8 mouse cellular contexts compared by ENCODE assay signal in the genomic region with DNA sequence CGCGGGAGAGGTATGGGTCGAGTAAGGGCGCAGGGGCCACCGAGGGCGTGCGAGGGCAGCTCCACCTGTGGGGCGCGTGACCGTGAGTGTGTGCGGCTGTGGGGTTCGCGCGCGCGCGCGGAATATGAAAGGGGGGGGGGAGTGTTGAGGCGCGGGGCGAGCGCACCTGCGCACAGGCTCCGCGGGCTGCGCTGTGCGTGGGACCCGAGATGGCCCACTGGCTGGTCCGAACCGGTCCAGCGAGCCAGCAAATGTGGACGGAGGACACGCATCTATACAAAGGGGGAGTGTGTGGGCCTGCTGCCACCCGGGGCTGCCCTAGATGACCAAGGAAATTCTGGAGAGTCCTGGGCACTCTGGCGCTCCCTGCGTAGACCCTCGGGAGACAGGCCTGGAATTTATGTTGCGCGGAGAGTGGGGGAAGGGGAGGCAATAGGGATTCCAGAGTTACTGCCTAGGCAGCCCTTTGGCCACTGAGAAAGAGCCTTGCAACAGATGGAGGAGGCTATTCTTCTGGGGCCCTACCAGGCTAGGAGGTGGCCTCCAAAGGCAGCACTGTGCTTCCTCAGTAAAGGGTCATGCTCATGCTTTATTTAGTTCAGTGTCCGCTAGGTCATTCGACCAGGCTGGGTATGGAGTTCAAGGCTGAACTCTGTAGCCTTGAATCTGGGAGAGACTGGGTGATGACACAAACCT. TPM values are rescaled to one million over a fixed set of nuclear protein-coding genes. Genes with fewer than 3 reads are reported as not detected.
DNase-seq lines count a peak whose midpoint lies in the region; ATAC-seq and TF ChIP-seq lines count a peak whose summit lies in the region.

No protein-coding gene starts in this region.

- 2% methylated on average over 40 of the region's 41 CpGs for WGBS in embryonic facial prominence, embryonic 12.5 days
- under 1% methylated on average over 37 of the region's 41 CpGs for WGBS in heart, postnatal 0 days

- TF ChIP-seq EP300 in heart, postnatal 0 days (IDR thresholded peaks at IDR 0.05; ENCODE audit: low read depth), result peak; percentile 44; the same call in 1 of the 2 replicates

- H3K4me2 ChIP-seq in embryonic facial prominence, embryonic 12.5 days (replicated peaks), result peak overlapping the region; percentile 72
- peak overlapping the region; percentile 89 for H3K4me2 ChIP-seq in heart, postnatal 0 days (ENCODE audit: low read depth, low read length)

- peaks cover 37% of the 10 kb centered on the region for H3K36me3 ChIP-seq in embryonic facial prominence, embryonic 12.5 days
- H3K36me3 ChIP-seq in heart, postnatal 0 days (replicated peaks; ENCODE audit: control insufficient read depth, insufficient read depth, low read length), result peaks cover 35% of the 10 kb centered on the region

- TF ChIP-seq CTCF in heart, postnatal 0 days (IDR thresholded peaks at IDR 0.05; ENCODE audit: low read depth), result no peak

- H3K4me1 ChIP-seq in embryonic facial prominence, embryonic 12.5 days, result peaks cover 21% of the 10 kb centered on the region
- peaks cover 26% of the 10 kb centered on the region for H3K4me1 ChIP-seq in heart, postnatal 0 days (ENCODE audit: control insufficient read depth, insufficient read depth)

- H3K9ac ChIP-seq in embryonic facial prominence, embryonic 12.5 days, result peak overlapping the region; percentile 83
- H3K9ac ChIP-seq in heart, postnatal 0 days (replicated peaks; ENCODE audit: low read depth, low read length), result peak overlapping the region; percentile 78

- H3K9me3 ChIP-seq in embryonic facial prominence, embryonic 12.5 days, result peaks cover 29% of the 10 kb centered on the region
- 0 out of 2 replicates have a peak, but pooled peaks cover 7% of the 10 kb centered on the region for H3K9me3 ChIP-seq in heart, postnatal 0 days (replicated peaks; ENCODE audit: control insufficient read depth, low read length)

- peak; percentile 61 for DNase-seq in layer of hippocampus, adult 11-12 months (ENCODE audit: low spot score)
- no peak for DNase-seq in layer of hippocampus, postnatal 25 days (ENCODE audit: extremely low spot score in 1 of 2, low spot score in 1 of 2)
- peak; percentile 83 for DNase-seq in Muller cell, postnatal 12 days (ENCODE audit: inconsistent ontology term)
- peak; percentile 34 for DNase-seq in heart, postnatal 0 days (ENCODE audit: low spot score)
- DNase-seq in layer of hippocampus, postnatal 10 days (ENCODE audit: low spot score in 2 of 2), result peak; percentile 69 to 72
- peak; percentile 69 for DNase-seq in yolk sac, embryonic 10.5 days (ENCODE audit: low spot score)

- H3K27ac ChIP-seq in embryonic facial prominence, embryonic 12.5 days, result peak overlapping the region; percentile 84
- peak overlapping the region; percentile 90 for H3K27ac ChIP-seq in heart, postnatal 0 days (ENCODE audit: low read depth)

- H3K4me3 ChIP-seq in embryonic facial prominence, embryonic 12.5 days, result peak overlapping the region; percentile 81
- H3K4me3 ChIP-seq in heart, postnatal 0 days (ENCODE audit: low read depth, low read length), result peak overlapping the region; percentile 69

- no peaks in the 10 kb centered on the region for H3K27me3 ChIP-seq in embryonic facial prominence, embryonic 12.5 days
- no peaks in the 10 kb centered on the region for H3K27me3 ChIP-seq in heart, postnatal 0 days (ENCODE audit: control insufficient read depth, insufficient read depth, low read length)

- peak; percentile 52 for ATAC-seq in embryonic facial prominence, embryonic 12.5 days (ENCODE audit: insufficient number of reproducible peaks, insufficient read depth, low FRiP score, low TSS enrichment)
- ATAC-seq in heart, postnatal 0 days (ENCODE audit: insufficient read depth, low read depth), result peak; percentile 59
- peak; percentile 18 for ATAC-seq in megakaryocyte-erythroid progenitor cell, adult 5-6 weeks (replicated peaks; ENCODE audit: low FRiP score, low TSS enrichment, poor library complexity, severe bottlenecking)

RNA-seq across cellular contexts. Expression of a gene that starts 0.5 kb away (rescaled TPM):
- total RNA-seq in layer of hippocampus, postnatal 25 days (2021), result not detected
- polyA plus RNA-seq in embryonic facial prominence, embryonic 12.5 days (2016; fragmentation: Nextera tagmentation; extraction: Ambion mirVana), result not detected in 2 replicates
- not detected in 2 replicates for total RNA-seq in heart, postnatal 0 days (2014; rRNA removed; ENCODE audit: low replicate concordance)
- polyA plus RNA-seq in heart, postnatal 0 days (2015; fragmentation: Nextera tagmentation; extraction: Ambion mirVana), result not detected in 2 replicates
- total RNA-seq in layer of hippocampus, postnatal 10 days (2021), result not detected
- not detected in 2 replicates for total RNA-seq in megakaryocyte-erythroid progenitor cell, adult 5-6 weeks (2014; fragmentation: Nextera tagmentation)
- total RNA-seq in megakaryocyte-erythroid progenitor cell, adult 5-6 weeks (2017), result not detected in 2 replicates

RNA-seq across cellular contexts. Expression of a gene that starts 0.5 kb away (rescaled TPM):
- total RNA-seq in layer of hippocampus, postnatal 25 days (2021), result 10 to 100 TPM; 40.4 to 46.9 TPM
- 35.0 and 35.2 TPM in 2 replicates for polyA plus RNA-seq in embryonic facial prominence, embryonic 12.5 days (2016; fragmentation: Nextera tagmentation; extraction: Ambion mirVana)
- total RNA-seq in heart, postnatal 0 days (2014; rRNA removed; ENCODE audit: low replicate concordance), result 49.7 and 50.3 TPM in 2 replicates
- 16.6 and 17.5 TPM in 2 replicates for polyA plus RNA-seq in heart, postnatal 0 days (2015; fragmentation: Nextera tagmentation; extraction: Ambion mirVana)
- 10 to 100 TPM; 29.2 to 30.1 TPM for total RNA-seq in layer of hippocampus, postnatal 10 days (2021)
- total RNA-seq in megakaryocyte-erythroid progenitor cell, adult 5-6 weeks (2014; fragmentation: Nextera tagmentation), result 9.7 and 17.1 TPM in 2 replicates
- total RNA-seq in megakaryocyte-erythroid progenitor cell, adult 5-6 weeks (2017), result 9.8 and 14.7 TPM in 2 replicates

RNA-seq across cellular contexts. Expression of a gene that starts 4.8 kb away (rescaled TPM):
- total RNA-seq in layer of hippocampus, postnatal 25 days (2021), result not detected
- not detected in 2 replicates for polyA plus RNA-seq in embryonic facial prominence, embryonic 12.5 days (2016; fragmentation: Nextera tagmentation; extraction: Ambion mirVana)
- not detected in 2 replicates for total RNA-seq in heart, postnatal 0 days (2014; rRNA removed; ENCODE audit: low replicate concordance)
- not detected in 2 replicates for polyA plus RNA-seq in heart, postnatal 0 days (2015; fragmentation: Nextera tagmentation; extraction: Ambion mirVana)
- total RNA-seq in layer of hippocampus, postnatal 10 days (2021), result not detected
- total RNA-seq in megakaryocyte-erythroid progenitor cell, adult 5-6 weeks (2014; fragmentation: Nextera tagmentation), result not detected in 2 replicates
- not detected in 2 replicates for total RNA-seq in megakaryocyte-erythroid progenitor cell, adult 5-6 weeks (2017)

RNA-seq across cellular contexts. Expression of a gene that starts 7.7 kb away (rescaled TPM):
- total RNA-seq in layer of hippocampus, postnatal 25 days (2021), result 1 to 10 TPM; 7.4 to 7.6 TPM
- 10.6 and 11.0 TPM in 2 replicates for polyA plus RNA-seq in embryonic facial prominence, embryonic 12.5 days (2016; fragmentation: Nextera tagmentation; extraction: Ambion mirVana)
- 4.0 and 5.1 TPM in 2 replicates for total RNA-seq in heart, postnatal 0 days (2014; rRNA removed; ENCODE audit: low replicate concordance)
- 5.7 and 7.6 TPM in 2 replicates for polyA plus RNA-seq in heart, postnatal 0 days (2015; fragmentation: Nextera tagmentation; extraction: Ambion mirVana)
- total RNA-seq in layer of hippocampus, postnatal 10 days (2021), result 1 to 10 TPM; 5.6 to 6.6 TPM
- total RNA-seq in megakaryocyte-erythroid progenitor cell, adult 5-6 weeks (2014; fragmentation: Nextera tagmentation), result 1.7 and 1.9 TPM in 2 replicates
- 2.0 and 3.0 TPM in 2 replicates for total RNA-seq in megakaryocyte-erythroid progenitor cell, adult 5-6 weeks (2017)

RNA-seq across cellular contexts. Expression of a gene that starts 21.6 kb away (rescaled TPM):
- total RNA-seq in layer of hippocampus, postnatal 25 days (2021), result 10 to 100 TPM; 15.1 to 16.5 TPM
- 6.9 TPM in 2 replicates for polyA plus RNA-seq in embryonic facial prominence, embryonic 12.5 days (2016; fragmentation: Nextera tagmentation; extraction: Ambion mirVana)
- 56.8 and 72.8 TPM in 2 replicates for total RNA-seq in heart, postnatal 0 days (2014; rRNA removed; ENCODE audit: low replicate concordance)
- 65.7 and 71.8 TPM in 2 replicates for polyA plus RNA-seq in heart, postnatal 0 days (2015; fragmentation: Nextera tagmentation; extraction: Ambion mirVana)
- 10 to 100 TPM; 15.1 to 15.3 TPM for total RNA-seq in layer of hippocampus, postnatal 10 days (2021)
- total RNA-seq in megakaryocyte-erythroid progenitor cell, adult 5-6 weeks (2014; fragmentation: Nextera tagmentation), result not detected in 2 replicates
- total RNA-seq in megakaryocyte-erythroid progenitor cell, adult 5-6 weeks (2017), result 0.05 TPM in 1 of 2 replicates, not detected in the other

Comparison
In these comparisons a context has a peak if more than half of its experiments do, and no peak if none do; other contexts are left out.
1. DNase-seq: peak in layer of hippocampus, adult 11-12 months (single experiment), Muller cell, postnatal 12 days (single experiment), heart, postnatal 0 days (single experiment), layer of hippocampus, postnatal 10 days (2 of 2) and yolk sac, embryonic 10.5 days (single experiment); none in layer of hippocampus, postnatal 25 days (0 of 2).
2. Peak in every context shown above with its lines, with median percentiles within 50 percentile points of each other: ATAC-seq.